Mouse (Mus musculus) gastrocnemius, adult 18-20 months (tissue): ENCODE measurements around the gene Nova1. TPM values are rescaled to one million over a fixed set of nuclear protein-coding genes. Genes with fewer than 3 reads are reported as not detected.
A peak's percentile ranks its signal among the peaks of the same experiment; 100 is the strongest.

Source experiments
- DNase-seq: peaks from one replicate; pipeline ENCODE4 v3.0.0; 2021; ENCODE audit warnings: low spot score
- long read RNA-seq, 2 experiments: library from polyadenylated mRNA; stranded (forward); transcript quantifications; one replicate each; pipeline ENCODE4 v2.0.0; 2021
- total RNA-seq, 2 experiments: library from RNA; stranded (reverse); gene quantifications; 2 replicates each; pipeline ENCODE4 v1.2.3; 2021

The Nova1 gene
- 1 to 10 TPM; 3.1 to 3.3 TPM for total RNA-seq
- long read RNA-seq, experiment 1, partial matches to known transcripts = 0 of 2 reads
- long read RNA-seq, experiment 1, other reads (novel, unspliced or antisense) = 2 of 2 reads
- long read RNA-seq, experiment 2, partial matches to known transcripts = 0 of 3 reads
- long read RNA-seq, experiment 2, other reads (novel, unspliced or antisense) = 3 of 3 reads

DNA sequence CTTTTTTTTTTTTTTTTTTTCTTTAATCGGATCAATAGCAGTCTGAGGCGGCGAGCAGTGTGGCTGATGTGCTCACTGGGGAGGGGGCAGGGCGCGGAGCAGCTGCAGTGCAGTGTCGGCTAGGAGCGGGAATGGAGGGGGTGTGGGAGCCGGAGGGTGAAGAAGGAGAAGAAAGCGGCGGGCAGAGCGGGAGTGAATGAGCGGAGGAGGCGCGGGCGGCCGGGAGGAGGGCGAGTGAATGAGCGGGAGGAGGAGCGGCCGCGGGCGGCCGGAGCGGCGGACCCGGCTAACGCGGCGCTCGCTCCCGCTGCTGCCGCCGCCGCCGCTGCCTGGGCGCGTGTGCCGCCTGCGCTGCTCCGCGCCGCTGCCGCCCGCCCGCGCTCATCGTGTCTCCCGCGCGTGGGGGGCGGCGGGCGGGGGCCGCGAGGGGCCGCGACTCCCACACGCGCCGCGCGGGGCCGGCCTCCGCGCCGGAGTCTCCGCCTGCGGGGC is at the start of gene Nova1:
Nova1 (minus strand) TSS at position 74 of the 492 bp plus-strand sequence.
- peak; percentile 60 for DNase-seq

DNA sequence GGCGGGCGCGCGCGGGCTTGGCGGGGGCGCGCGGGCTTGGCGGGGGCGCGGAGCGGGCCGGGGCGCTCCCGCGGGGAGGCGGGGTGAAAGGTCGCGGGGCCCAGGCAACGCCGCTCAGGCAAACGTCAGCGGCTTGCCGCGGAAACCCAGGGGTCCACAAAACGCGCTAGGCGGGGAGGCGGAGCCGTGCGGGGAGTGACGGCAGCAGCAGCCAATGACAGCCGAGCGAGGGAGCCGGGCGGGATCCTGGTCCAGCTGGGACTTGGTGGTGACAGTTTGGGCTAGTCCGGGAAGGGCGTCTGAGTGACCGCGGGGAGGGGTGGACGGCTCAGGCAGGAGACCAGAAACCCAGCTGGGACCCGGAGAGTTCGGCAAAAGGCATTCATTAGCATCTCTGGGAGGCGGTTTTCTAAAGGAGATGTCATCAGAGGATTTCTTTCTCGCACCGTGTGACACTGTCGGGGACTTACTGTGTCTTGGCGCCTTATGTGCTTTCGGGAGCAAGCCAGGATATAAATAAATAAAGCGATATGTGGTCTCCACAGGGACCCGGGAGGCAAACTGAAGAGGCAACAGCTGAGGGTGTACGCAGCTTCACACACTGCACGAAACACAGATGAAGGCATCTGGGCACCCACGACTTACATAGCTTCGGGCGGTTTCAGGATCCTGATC is 756 bp upstream of the Nova1 start:
- peak; percentile 95 for DNase-seq

DNA sequence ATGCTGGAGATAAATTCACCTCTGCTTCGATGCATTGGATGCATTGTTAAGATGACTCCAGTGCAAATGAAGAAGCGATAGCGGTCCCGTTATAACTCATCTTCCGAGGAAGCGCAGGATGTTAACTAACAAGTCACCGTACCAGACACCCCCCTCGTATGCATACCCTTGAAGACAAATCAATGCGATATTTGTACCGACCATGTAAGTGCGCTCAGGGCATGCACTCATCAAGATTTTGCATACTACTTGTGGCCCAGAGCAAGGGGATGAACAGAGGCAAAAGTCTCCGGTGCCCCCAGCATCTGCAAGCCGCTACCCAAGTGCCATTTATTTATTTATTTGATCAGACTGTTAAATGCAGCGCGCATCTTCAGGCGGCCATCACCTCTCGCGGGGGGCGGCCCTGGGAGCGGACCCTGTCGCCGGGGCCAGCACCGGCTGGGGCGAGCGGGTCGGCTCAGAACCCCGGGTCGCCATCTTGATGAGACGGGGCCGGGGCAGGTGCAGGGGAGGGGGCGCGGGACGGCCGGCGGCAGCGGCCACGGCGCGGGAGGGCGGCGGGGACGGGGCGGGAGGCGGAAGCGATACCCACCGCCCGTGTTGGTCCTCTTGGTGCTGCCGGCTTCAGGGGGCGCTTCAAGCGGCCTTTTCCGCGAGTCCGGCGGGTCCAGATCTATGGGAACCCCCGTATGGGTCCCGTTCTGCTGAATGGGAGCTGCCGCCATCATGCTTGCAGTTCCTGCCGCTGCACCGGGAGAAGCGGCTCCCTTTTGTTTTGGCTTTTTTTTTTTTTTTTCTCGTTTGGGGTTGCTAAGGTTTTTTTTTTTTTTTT is 491 bp downstream of the Nova1 start:
- no peak for DNase-seq

DNA sequence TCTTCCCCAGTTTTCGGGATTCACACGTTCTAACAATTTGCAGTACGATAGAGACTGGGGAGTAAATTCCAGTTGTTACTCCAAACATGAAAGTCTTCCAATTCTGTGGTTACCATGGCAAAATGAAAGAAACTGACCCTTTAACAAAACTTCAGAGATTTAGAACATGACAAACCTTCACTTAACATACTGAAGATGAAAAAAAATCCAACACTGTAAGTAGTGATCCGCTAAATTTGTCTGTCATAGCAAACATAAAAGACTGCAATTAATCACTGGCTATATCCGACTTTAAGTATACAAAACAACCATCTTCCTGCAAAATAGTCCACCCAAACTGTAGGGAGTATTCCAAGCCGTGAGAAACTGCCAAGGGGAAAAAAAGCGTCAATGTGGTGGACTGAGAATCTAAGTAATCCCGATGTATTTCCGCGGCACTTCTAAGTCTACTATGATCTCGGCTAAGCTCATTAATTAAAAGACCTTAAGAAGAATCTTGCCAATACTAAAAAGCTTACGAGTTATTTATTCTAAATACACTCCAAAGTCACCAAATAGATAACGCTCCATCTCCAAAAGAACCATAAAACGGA is 1.4 kb downstream of the Nova1 start:
- no peak for DNase-seq

DNA sequence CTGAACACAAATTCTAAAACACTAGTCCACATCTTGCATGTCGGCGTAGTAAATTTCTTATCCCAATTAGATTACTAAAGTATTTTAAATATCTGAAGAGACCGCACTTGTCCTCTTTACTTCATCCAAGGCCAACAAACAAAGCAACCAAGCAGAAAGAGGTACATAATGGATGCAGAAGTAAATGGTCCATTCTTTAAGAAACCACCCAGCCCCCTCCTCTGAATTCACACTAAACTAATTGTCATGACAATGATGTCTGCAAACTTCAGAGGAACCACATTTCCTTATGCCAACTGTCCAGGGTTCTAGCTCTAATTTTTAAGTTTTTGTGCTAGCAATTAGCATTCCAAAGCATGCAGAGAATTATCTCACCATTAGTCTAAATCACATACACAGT is 2.4 kb downstream of the Nova1 start:
- DNase-seq = no peak

DNA sequence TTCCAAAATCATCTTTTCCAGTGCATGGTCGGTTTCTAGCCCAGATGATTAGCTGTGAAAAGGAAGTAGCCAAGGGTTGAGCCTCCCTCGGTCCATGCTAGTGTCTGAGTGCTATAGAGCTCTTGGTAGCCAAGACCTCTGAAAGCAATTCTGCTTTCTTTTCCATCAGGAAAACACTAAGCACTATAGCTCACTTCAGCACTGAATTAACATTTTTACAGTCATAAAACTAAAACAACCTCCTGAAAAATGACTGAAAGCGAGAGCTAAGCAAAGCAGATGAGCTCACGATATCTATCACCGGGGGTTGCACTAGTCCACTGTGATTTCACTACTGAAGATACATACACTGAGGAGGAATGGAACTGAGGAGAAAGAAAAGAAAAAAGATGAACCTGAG is 3.0 kb downstream of the Nova1 start:
- DNase-seq = no peak

DNA sequence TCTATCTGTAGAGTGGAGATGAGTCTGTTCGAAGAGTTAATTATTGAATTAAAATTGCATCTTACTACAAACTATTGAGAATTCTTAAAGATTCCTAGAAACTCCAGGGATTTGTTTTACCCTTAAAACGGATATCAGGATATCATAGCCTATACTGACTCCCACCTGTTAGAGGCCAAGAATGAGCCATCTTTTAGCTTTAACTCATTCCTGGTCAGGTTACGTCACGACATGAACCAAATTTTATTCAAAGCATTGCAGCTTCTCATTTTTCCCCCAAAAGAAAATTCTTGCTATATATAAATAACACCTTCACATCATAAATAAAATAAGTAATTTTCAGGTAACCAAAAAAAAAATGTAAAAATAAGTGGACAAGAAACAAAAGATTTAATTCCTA is 3.9 kb downstream of the Nova1 start:
- no peak for DNase-seq

DNA sequence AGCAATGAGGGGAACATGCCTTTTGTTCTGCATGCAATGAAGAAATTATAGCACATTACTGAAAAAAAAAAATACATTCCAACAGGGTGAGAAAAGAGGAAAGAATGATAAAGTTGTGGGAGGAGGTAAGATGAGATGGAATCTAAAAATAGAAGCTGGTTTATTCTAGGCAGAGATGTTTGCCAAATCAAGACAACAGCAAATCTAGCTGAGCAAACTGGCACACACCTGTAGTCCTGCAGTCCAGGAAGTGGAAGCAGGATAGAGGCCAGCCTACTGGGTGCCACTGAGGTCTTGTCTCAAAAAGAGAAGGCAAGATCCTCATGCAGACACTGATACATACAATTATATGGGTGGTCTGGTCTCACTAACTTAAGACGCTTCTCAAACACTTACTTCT is 17.4 kb downstream of the Nova1 start:
- DNase-seq = no peak

DNA sequence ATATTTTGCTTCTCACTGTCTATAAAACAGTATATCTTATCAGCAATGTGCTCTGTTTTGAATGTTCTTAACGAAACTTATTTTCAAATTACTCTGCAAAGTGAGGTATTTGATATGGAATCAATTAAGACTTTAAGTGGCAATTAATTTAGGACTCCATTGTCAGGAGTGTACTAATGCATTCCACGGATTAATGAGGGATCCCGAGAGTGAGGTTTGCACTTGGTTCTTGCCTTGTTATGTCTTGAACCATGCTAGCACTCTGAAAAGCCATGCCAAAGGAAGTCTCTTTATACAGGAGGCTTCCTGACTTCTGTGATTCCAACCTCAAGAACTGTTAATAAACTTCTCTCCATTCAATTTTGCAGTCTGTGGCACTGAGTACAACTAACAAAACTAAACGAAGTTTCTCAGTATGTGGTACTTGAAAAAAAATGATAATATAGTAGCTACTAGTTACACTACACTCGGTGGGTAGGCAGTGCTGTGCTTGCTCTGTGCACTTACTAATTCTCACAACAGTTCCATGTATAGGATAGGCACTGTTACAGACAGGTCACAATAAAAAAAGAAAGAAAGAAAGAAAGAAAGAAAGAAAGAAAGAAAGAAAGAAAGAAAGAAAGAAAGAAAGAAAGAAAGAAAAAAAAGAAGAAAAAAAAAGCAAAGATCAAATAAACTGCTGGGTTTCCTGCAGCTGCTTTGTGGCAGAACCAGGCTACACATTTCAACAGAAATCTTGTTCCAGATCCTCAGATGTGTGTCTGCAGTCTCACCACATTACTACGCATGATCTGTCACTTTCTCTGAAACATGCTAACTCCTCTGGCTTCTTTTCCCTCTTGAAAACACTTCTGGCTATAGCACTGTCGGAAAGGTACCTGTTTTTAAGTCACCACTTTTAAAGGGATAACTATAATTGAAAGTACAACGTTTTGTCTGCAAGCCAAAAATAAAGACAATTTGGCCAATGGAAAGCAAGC is 36.1 kb downstream of the Nova1 start:
- DNase-seq = no peak

DNA sequence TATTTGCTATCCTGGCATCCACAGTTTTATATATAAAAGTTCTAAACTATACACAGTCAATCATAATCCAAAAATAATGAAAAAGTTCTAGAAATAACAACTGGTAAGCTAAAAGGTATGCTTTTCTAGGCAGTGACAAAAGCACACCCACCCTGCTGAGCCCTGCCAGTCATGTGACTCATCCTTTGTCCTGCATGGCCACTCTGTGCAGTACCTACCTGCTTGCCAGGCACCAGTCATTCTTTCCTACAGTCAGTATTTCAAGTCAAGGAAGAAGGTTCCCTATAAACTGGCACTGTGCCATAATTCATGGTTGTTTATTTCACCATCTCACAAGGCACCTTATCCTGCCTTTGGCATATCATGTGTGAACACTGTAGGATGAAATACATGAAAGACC is 37.2 kb downstream of the Nova1 start:
- DNase-seq = no peak

DNA sequence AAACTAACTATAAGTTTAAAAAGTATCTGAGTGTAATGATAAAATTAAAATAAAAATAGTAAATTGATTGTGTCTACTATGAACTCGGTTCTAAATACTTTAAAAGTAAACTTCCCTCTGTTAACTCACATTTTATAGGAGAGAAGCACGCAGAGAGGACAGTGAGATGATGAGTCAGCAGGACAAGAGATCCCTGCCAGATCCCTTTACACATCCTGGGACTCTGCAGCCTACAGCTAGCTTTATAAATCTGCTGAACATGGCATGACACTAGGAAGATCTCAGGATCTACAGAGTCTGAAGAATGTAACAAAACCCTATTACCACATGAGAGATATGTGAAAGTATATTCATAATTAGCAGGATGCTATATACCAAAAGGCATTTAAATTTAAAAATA is 37.7 kb downstream of the Nova1 start:
- DNase-seq = no peak

DNA sequence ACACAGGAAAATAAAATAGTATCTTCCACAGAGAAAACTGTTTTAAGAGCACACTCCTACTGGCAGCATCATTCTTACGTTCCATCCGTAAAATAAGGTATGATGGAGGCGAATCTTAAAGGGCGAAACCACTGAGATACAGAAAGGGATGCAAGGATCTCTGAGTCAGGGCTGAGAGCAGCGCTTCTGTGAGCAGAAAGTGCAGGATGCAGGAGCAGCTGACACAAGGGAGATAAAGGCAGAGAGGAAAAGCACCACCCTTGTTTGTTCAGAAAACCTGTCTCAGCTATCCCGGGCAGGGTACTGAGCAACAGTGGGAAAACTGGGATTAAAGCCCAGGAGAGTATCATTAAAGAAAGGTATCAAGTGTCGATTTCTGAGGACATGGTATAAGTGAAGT is 59.3 kb downstream of the Nova1 start:
- DNase-seq = no peak

DNA sequence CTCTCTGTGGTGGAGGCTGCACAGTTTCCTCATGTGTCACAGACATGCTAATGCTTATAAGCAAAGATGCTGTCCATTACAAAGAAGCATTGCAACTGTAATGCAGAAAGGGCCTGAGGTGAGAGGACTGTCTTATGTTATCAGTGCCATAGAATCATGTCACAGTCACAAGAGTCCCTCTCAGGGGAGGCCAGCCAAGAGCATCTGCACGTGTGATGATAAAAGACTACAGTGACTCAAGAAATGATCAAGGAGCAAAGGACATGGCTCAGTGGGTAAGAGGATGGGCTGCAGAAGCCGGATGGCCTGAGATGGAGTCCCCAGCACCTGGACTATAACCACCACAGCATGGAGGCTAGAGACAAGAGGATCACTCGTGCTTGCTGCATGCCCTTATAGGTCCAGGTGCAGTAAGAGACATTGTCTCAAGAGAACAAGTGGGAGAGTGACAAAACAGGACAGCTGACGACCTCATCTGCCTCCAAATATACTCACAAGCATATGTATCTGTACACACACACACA is 64.3 kb downstream of the Nova1 start:
- DNase-seq = no peak

DNA sequence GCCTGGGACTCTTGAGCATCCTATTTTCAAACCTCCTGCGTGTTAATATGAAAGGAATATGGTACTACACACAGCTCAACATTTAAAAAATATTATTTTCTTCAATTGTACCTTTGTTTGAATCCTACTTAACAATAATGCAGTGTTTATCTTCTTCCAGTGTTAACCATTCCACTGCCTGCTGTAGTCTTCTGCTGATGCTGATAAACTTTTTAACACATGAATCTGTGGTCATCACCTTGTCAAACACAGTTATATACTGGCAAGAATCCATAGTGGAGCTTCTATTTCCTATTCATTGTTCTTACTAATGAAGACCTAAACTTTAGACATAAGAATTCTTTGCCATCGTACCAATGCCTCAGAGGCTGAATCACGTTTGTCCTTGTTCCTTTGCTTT is 65.6 kb downstream of the Nova1 start:
- no peak for DNase-seq

DNA sequence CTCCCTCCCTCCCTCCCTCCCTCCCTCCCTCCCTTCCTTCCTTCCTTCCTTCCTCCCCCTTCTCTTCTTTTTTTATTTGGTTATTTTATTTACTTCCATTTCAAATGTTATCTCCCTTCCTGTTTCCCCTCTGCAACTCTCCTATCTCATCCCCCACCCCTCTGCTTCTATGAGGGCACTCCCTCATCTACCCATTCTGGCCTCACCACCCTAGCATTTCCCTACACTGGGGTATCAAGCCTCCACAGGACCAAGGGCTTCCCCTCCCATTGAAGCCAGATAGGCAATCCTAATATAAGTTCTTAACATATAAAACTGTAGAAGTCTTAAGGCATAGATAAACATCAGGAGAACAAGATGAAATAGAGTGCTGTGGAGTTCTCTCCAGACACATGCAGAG is 85.5 kb downstream of the Nova1 start:
- no peak for DNase-seq

DNA sequence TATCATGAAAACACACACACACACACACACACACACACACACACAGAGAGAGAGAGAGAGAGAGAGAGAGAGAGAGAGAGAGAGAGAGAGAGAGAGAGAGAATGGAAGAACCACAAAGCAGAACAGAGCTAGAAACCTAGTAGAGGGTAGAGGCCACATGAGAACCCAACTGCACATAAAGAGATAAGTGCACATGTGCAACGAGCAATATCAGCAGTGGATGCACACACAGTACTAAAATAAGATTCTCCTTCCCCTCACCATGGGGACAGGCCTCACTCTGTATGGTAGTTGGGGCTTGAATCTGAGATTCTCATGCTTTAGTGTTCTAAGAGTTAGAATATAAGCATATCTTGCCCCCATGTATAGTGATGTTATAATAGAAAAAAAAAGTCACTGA is 86.8 kb downstream of the Nova1 start:
- no peak for DNase-seq

DNA sequence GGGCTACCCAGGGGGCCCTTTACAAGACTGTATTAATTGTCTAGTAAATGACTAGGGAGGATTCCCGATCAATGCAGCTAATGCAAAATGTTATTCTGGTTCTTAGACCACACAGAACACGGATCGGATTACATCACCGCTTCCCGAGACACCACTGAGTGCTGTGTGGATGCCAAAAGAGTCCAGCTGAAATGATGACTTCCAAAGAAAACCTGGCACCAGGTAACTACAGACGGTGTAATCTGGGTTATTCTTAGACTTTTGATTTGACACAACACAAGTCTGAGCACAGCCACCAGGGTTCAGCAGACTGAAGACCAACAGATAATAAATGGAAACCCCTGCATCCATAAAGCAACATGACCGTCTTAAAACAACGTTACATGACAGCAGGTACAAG is 96.8 kb downstream of the Nova1 start:
- no peak for DNase-seq

DNA sequence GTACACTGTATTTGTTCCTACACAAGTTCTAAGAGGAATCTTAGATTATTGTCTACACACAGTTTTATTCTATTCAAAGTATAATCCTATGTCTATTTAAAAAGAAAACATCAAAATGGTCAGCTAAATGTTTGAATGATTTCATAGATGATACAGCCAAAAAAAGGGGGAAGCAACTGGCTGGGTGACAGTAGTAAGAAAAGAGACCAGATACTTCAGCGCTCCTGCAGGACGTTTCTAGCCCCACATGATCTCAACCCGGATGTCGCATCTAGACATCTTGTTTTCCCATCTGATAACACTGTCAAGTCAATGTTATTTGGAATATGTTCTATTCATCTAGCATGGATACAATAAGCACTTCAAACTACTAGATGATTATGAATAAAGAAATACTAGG is 99.7 kb downstream of the Nova1 start:
- DNase-seq = no peak

DNA sequence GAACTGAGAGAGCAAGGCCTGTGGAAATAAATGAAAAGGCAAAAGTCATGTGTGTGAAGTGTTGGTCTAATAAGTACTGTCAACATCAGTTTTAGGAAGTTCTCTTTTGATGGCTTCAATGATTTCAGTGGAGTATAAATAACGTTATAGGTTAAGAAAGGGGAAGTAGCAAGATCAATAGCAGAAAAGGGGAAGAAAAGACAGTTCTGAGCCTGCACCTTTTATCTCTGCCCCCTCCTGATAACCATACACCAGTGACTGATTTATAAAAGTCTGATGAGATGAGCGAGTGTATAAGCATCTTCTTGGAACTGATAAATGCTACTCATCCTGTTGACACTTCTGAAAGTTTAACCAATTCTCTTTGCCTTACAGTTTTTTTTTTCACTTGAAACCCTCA is 108.6 kb downstream of the Nova1 start:
- DNase-seq = no peak

DNA sequence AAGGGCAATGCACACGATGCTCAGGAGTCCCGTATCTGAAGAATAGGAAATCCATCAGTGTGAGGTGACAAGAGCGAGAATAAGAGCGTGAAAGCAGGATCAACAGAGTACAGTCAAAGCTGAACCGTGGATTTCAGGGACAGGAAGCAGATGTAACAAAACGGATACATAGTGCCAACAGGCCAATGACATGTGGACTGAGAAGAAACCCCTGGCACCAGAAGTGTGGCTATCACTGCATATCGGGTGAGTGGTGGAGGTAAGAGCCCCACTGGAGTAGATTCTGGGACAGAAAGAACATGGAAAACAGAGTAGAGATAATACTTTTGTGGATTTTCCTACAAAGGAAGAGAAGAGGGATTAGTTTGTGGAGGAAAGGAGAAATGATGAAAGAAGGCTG is 109.3 kb downstream of the Nova1 start:
- no peak for DNase-seq

DNA sequence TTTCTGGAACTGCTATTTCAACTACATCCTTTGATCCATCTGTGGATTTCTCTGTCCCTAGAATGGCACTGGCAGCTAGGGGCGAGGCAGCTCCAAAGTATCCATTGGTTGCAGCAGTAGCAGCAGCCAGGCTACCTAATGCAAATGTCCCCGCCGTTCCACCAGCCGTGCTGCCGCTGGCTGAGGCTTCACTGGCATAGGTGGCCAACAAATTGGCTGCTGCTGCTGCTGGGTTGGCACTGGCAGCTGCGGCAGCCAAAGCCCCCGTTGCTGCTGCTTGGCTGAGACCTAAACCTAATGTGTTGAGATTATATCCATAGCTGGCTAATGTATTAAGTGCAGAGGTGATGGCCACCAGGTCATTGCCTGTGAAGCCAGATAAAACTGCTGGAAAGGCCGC is 118.5 kb downstream of the Nova1 start:
- DNase-seq = no peak
